Mouse (Mus musculus): ENCODE data around the gene Olfr740.

The Olfr740 gene

GRCm38 (mm10) chr14:50445245-50445644, at the start of gene Olfr740:
Gene Olfr740, plus strand, starts transcription at chr14:50445545.
- no peak for DNase-seq

DNA sequence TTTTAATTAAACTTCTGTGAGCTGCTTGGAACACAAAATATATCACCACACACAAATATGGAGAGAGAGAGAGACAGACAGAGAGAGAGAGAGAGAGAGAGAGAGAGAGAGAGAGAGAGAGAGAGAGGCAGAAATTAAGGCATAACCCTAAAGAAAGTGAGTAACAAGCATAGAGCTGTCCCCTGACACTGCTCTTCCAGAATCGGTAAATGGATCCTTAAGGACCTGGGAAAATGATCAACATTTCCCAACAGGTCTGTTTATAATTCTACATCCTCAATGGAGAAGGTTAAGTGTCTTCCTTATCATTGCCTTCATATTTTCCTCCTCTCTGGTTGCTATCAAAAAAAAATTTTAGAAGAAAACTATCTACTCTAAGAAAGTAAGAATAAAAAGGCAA, 38.1 kb upstream of the Olfr740 start, which contains the start of gene Olfr738:
Olfr738 (plus strand) TSS at position 301 of the 400 bp plus-strand sequence.
- DNase-seq: no peak

- DNase-seq: no peak
Observed at GRCm38 (mm10) chr14:50418326-50418725, 27.0 kb upstream of the Olfr740 start, which contains the start of gene Olfr739. Gene Olfr739, plus strand, starts transcription at chr14:50418626.

DNA sequence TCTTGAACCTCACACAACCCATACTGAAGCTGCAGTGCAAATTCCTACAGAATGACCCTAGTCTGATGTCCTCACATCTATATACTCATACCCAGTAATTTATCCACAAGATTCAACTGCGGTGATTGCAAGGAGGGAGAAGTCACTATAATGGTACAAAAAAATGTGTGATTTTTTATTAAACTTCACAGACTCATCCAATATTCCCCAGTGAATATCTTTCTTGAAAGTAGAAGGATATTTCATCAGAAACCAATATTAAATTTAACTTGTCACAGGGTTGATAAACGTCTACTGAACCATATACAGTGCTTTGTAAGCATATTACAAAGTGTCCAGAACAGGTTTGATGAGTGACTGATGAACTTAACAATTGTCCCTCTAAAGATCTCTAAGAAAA, 27.1 kb downstream of the Olfr740 start, which contains the start of gene Olfr741:
Olfr741 (plus strand) TSS at position 301 of the 400 bp plus-strand sequence.
- no peak for DNase-seq

GRCm38 (mm10) chr14:50478406-50478805, 33.1 kb downstream of the Olfr740 start:
- no peak for DNase-seq

GRCm38 (mm10) chr14:50503300-50503699, 58.0 kb downstream of the Olfr740 start, which contains the start of gene Olfr742:
Gene Olfr742, plus strand, starts transcription at chr14:50503600.
- DNase-seq: no peak
